Mouse (Mus musculus): ENCODE data around the gene Map3k12.

- no peak for TF ChIP-seq CTCF (conservative IDR thresholded peaks at IDR 0.05; ENCODE audit: low read length)
- TF ChIP-seq POU5F1 (IDR thresholded peaks at IDR 0.05; ENCODE audit: borderline replicate concordance, low read length) = no peak
Measured at GRCm38 (mm10) chr15:102562491-102562890, 45.6 kb upstream of the Map3k12 start.

Measured in E14TG2a.4 (cell line).